In the genomic region with DNA sequence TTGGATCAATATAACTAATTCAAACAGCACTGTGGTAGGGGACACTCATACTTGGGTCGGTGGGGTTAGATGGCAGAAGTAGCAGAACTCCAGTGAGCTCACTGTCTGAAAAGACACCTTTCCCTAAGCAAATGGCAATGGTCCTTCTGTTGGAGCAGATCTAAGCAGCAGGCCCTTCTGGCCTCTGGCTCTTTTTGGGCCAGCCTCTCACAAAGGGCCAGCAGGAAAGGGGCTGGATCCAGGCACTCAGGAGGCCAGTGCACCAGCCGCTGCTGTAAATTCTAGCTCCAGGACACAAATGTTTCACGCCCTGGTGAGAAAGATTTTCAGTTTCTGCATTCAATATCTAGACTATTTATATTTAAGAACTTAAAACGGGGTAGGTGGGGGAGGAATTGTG, we compare ENCODE assay signal across 16 mouse cellular contexts.
DNase-seq lines count a peak whose midpoint lies in the region; ATAC-seq and TF ChIP-seq lines count a peak whose summit lies in the region.
"Had no signal": no experiment of that assay in that cellular context is flagged by ENCODE, and none has a peak within 500 bp of the region (broad histone marks: within the 10 kb centered on the region; RNA-seq: fewer than 3 reads in every experiment).

No protein-coding gene starts in this region.

- no peak overlapping the region for H3K9ac ChIP-seq in hindbrain, embryonic 13.5 days
- peak overlapping the region; percentile 69 for H3K9ac ChIP-seq in liver, adult 2 months (ENCODE audit: low read depth, low read length)
- H3K9ac ChIP-seq: embryonic facial prominence, embryonic 13.5 days; hindbrain, embryonic 12.5 days; lung, embryonic 15.5 days; stomach, embryonic 15.5 days had no signal

- H3K27me3 ChIP-seq in hindbrain, embryonic 13.5 days, result no peaks in the 10 kb centered on the region
- no peaks in the 10 kb centered on the region for H3K27me3 ChIP-seq in hindbrain, embryonic 10.5 days (ENCODE audit: insufficient read depth, poor library complexity, severe bottlenecking)
- H3K27me3 ChIP-seq in liver, adult 2 months (ENCODE audit: control insufficient read depth, insufficient read depth, low read length), result no peaks in the 10 kb centered on the region
- H3K27me3 ChIP-seq: hindbrain, embryonic 12.5 days; lung, embryonic 15.5 days; stomach, embryonic 15.5 days had no signal

- H3K79me2 ChIP-seq in liver, adult 2 months (ENCODE audit: control insufficient read depth, insufficient read depth, low read length), result peaks cover 26% of the 10 kb centered on the region; the same call in 1 of the 2 replicates

- H3K4me3 ChIP-seq in hindbrain, embryonic 13.5 days, result no peak overlapping the region
- H3K4me3 ChIP-seq in hindbrain, embryonic 10.5 days, result no peak overlapping the region
- H3K4me3 ChIP-seq in liver, adult 2 months (ENCODE audit: insufficient read depth, low read depth, low read length), result peak overlapping the region; percentile 26
- H3K4me3 ChIP-seq: embryonic facial prominence, embryonic 13.5 days; forebrain, embryonic 10.5 days; hindbrain, embryonic 12.5 days; lung, embryonic 15.5 days; stomach, embryonic 15.5 days had no signal

- DNase-seq in hindbrain, embryonic 10.5 days (ENCODE audit: low spot score), result no peak
- peak; percentile 75 for DNase-seq in liver, adult 2 months (ENCODE audit: extremely low read depth, low read depth, low spot score)
- no peak for DNase-seq in liver
- peak; percentile 68 to 78 for DNase-seq in cerebellum, adult 18-20 months
- DNase-seq in cerebellum, postnatal 36 days, result peak; percentile 61 to 63
- no peak for DNase-seq in ovary, postnatal 10 days (ENCODE audit: low spot score)
- no peak for DNase-seq in lung, postnatal 14 days
- DNase-seq: B cell, adult 2 months; spleen, adult 18-20 months had no signal

- WGBS in hindbrain, embryonic 13.5 days, result 64% methylated on average over 4 of the region's 4 CpGs
- 56% methylated on average over 4 of the region's 4 CpGs for WGBS in hindbrain, embryonic 10.5 days
- WGBS in liver, adult 2 months, result 18% methylated on average over 4 of the region's 4 CpGs

- no peak for TF ChIP-seq POLR2A in liver, adult 2 months (IDR thresholded peaks at IDR 0.05; ENCODE audit: extremely low read depth, insufficient read depth, low read length)

- no peaks in the 10 kb centered on the region for H3K9me3 ChIP-seq in hindbrain, embryonic 13.5 days
- no peaks in the 10 kb centered on the region for H3K9me3 ChIP-seq in hindbrain, embryonic 10.5 days
- H3K9me3 ChIP-seq: embryonic facial prominence, embryonic 13.5 days; forebrain, embryonic 10.5 days; hindbrain, embryonic 12.5 days; lung, embryonic 15.5 days; stomach, embryonic 15.5 days had no signal

- H3K4me2 ChIP-seq in hindbrain, embryonic 13.5 days, result no peak overlapping the region
- H3K4me2 ChIP-seq: embryonic facial prominence, embryonic 13.5 days; hindbrain, embryonic 12.5 days; lung, embryonic 15.5 days; stomach, embryonic 15.5 days had no signal

- H3K27ac ChIP-seq in hindbrain, embryonic 13.5 days, result peak overlapping the region; percentile 69; the same call in 1 of the 2 replicates
- H3K27ac ChIP-seq in hindbrain, embryonic 10.5 days, result no peak overlapping the region
- peak overlapping the region; percentile 83 for H3K27ac ChIP-seq in liver, adult 2 months (replicated peaks; ENCODE audit: insufficient read depth, low read depth, low read length)
- H3K27ac ChIP-seq: embryonic facial prominence, embryonic 13.5 days; forebrain, embryonic 10.5 days; hindbrain, embryonic 12.5 days; lung, embryonic 15.5 days; stomach, embryonic 15.5 days had no signal

- H3K36me3 ChIP-seq in hindbrain, embryonic 13.5 days, result no peaks in the 10 kb centered on the region
- H3K36me3 ChIP-seq in hindbrain, embryonic 10.5 days, result no peaks in the 10 kb centered on the region
- 0 out of 2 replicates have a peak, but pooled peaks cover 1% of the 10 kb centered on the region for H3K36me3 ChIP-seq in liver, adult 2 months (ENCODE audit: control insufficient read depth, insufficient read depth, low read length)
- H3K36me3 ChIP-seq: embryonic facial prominence, embryonic 13.5 days; forebrain, embryonic 10.5 days; hindbrain, embryonic 12.5 days; lung, embryonic 15.5 days; stomach, embryonic 15.5 days had no signal

- ATAC-seq in hindbrain, embryonic 13.5 days (ENCODE audit: low FRiP score), result no peak
- ATAC-seq: Patski had no signal

- TF ChIP-seq CTCF in liver, adult 2 months (IDR thresholded peaks at IDR 0.05; ENCODE audit: low read depth, low read length), result no peak

- peaks cover 32% of the 10 kb centered on the region for H3K4me1 ChIP-seq in hindbrain, embryonic 13.5 days (replicated peaks)
- peaks cover 18% of the 10 kb centered on the region for H3K4me1 ChIP-seq in hindbrain, embryonic 10.5 days (replicated peaks)
- H3K4me1 ChIP-seq in liver, adult 2 months (ENCODE audit: control insufficient read depth, insufficient read depth, low read length), result peaks cover 29% of the 10 kb centered on the region

Comparison
In these comparisons a context has a peak if more than half of its experiments do, and no peak if none do; other contexts are left out.
1. DNase-seq: peak in liver, adult 2 months (single experiment), cerebellum, adult 18-20 months (2 of 2) and cerebellum, postnatal 36 days (2 of 2); none in hindbrain, embryonic 10.5 days (single experiment), liver (single experiment), ovary, postnatal 10 days (single experiment) and lung, postnatal 14 days (single experiment).